Mouse (Mus musculus): ENCODE measurements around the gene Caprin1.

DNA sequence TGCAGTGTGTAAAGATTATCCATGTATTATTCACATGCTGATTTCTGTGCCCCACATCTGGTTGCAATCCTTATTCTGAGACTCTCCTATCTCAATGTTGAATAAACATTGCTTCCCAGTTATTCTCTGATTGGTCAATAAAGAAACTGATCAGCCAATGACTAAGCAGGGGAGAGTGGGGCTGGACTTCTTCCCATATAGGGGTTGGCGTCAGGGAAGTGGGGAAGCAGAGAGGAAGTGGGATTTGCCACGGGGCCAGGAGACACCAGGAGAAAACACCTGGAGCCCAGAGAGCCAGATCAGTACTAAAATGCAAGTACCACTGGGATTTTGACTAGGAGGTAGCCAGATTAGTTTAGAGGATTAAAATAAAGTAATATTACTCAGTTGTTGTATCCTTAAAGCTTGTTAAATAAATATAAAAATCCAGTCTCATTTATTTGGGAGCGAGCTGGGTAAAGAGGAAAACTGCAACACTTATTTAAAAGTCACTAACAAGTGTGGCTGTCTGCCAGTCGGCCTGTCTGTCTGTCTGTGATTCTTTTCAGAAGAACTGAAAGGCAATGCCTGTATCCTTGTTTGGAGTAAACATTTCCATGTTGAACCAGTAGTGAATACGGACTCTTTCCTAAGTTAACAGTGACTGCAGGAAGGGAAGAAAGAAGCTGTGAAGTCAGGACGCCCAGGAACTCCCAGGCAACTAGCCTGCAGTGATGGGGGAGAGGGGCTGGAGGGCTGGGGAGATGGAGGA, 19.9 kb upstream of the Caprin1 start:
- TF ChIP-seq GATA1 (IDR thresholded peaks at IDR 0.05; ENCODE audit: low read length), result no peak
- no peak for TF ChIP-seq TAL1 (IDR thresholded peaks at IDR 0.05; ENCODE audit: low read length)
